In genomic region chr15:98729791-98730545, GRCm38 (mm10) we compare ENCODE assay signal across 20 mouse cellular contexts. TPM values are rescaled to one million over a fixed set of nuclear protein-coding genes. Genes with fewer than 3 reads are reported as not detected.
"Had no signal": no experiment of that assay in that cellular context is flagged by ENCODE, and none has a peak within 500 bp of the region (broad histone marks: within the 10 kb centered on the region; RNA-seq: fewer than 3 reads in every experiment).

No protein-coding gene starts in this region.

- ATAC-seq: hindbrain, embryonic 16.5 days; intestine, postnatal 0 days had no signal

- H3K4me3 ChIP-seq: layer of hippocampus, adult 2 months; limb, embryonic 12.5 days; liver, embryonic 15.5 days; megakaryocyte, embryonic 14.5 days; midbrain, embryonic 12.5 days; myocyte; neural tube, embryonic 12.5 days had no signal

- H3K9ac ChIP-seq: limb, embryonic 12.5 days; liver, embryonic 15.5 days; midbrain, embryonic 12.5 days; neural tube, embryonic 12.5 days had no signal

- H3K4me2 ChIP-seq: limb, embryonic 12.5 days; liver, embryonic 15.5 days; midbrain, embryonic 12.5 days; neural tube, embryonic 12.5 days had no signal

- H3K36me3 ChIP-seq: liver, embryonic 15.5 days; midbrain, embryonic 12.5 days; neural tube, embryonic 12.5 days had no signal

- DNase-seq: liver; lung, adult 2 months; retina, postnatal 1 day; right cerebral cortex, postnatal 4 days; thymus, adult 18-20 months; thymus, postnatal 14 days had no signal

- H3K27ac ChIP-seq: layer of hippocampus, adult 2 months; limb, embryonic 12.5 days; liver, embryonic 15.5 days; macrophage; midbrain, embryonic 12.5 days; neural tube, embryonic 12.5 days had no signal

- H3K9me3 ChIP-seq: limb, embryonic 12.5 days; liver, embryonic 15.5 days; megakaryocyte, embryonic 14.5 days; midbrain, embryonic 12.5 days; neural tube, embryonic 12.5 days had no signal

RNA-seq across cellular contexts. Expression of gene Ccdc65, which starts 22.0 kb away (rescaled TPM):
- polyA plus RNA-seq: inflammation-experienced regulatory T-cells, adult 6 months; liver, embryonic 15.5 days had no signal

RNA-seq across cellular contexts. Expression of gene Wnt10b, which starts 48.0 kb away (rescaled TPM):
- polyA plus RNA-seq: intestine, postnatal 0 days; kidney, embryonic 14.5 days; liver, embryonic 15.5 days; macrophage; midbrain, postnatal 0 days; stomach, embryonic 14.5 days had no signal
